Mouse (Mus musculus): ENCODE measurements around the gene Clec4a3. TPM values are rescaled to one million over a fixed set of nuclear protein-coding genes. Genes with fewer than 3 reads are reported as not detected.
"Not testable (repeated sequence)": the region's sequence is repeated elsewhere in the genome, so short reads cannot be mapped to it uniquely, and the experiment has no call there.

Gene Clec4a3
- polyA plus RNA-seq, 1 experiment from 2014 or later = 0.59 TPM

DNA sequence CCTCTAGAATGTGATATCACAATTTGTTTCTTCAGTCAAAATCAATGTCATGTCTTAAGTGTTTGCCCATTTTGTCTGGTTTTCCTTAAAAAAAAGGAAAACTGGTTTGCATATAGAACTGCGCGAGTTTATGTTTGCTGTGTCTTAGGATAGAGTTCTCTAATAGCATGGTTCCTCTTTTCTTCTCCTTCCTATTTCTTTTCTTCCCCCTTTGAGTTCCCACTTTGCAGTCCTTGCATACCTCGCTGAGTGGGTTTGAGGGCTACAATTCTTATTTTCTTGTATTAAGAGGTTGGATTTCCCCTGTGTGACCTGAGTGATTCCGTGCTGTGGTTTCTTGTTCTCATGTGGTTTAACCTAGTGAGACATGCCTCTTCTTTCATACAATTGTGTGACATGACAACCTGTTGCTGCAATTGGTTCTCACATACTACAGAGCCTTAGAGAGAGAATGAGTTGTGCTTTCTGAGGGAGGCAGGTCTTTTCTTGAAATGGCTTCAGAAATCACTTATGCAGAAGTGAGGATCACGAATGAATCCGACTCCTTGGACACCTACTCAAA is 37.6 kb downstream of the Clec4a3 start, which contains the start of gene Clec4a4:
Gene Clec4a4, plus strand, starts transcription at position 492 of the 562 bp plus-strand sequence.
- Histone ChIP-seq H3K4me3 (ENCODE audit: low read depth, low read length) (no peak within 1 kb of the TSS), H3K9ac (replicated peaks; ENCODE audit: low read length) (no peak within 1 kb of the TSS), H3K4me1 (ENCODE audit: control insufficient read depth, insufficient read depth, low read length) (no peaks in the 10 kb centered on the region), H3K27me3 (ENCODE audit: control insufficient read depth, insufficient read depth, low read length) (no peaks in the 10 kb centered on the region), H3K4me2 (ENCODE audit: low read depth, low read length) (no peak within 1 kb of the TSS), H3K27ac (replicated peaks; ENCODE audit: low read depth, low read length) (no peak within 1 kb of the TSS), H3K36me3 (replicated peaks; ENCODE audit: control insufficient read depth, insufficient read depth, low read depth, low read length) (no peaks in the 10 kb centered on the region), H3K9me3 (replicated peaks; ENCODE audit: control insufficient read depth, low read length) (no peaks in the 10 kb centered on the region)
- ATAC-seq (replicated peaks; ENCODE audit: insufficient number of reproducible peaks, low FRiP score, low TSS enrichment, low read depth) (no peak), DNase-seq (ENCODE audit: low spot score) (no peak)
- WGBS = 85% methylated on average over 6 of the region's 6 CpGs

GRCm38 (mm10) chr6:123004696-123005095 is 52.4 kb downstream of the Clec4a3 start:
- not testable (repeated sequence) for H3K9me3 ChIP-seq (replicated peaks; ENCODE audit: control insufficient read depth, low read length); H3K9ac ChIP-seq (replicated peaks; ENCODE audit: low read length); H3K4me2 ChIP-seq (ENCODE audit: low read depth, low read length); H3K27ac ChIP-seq (replicated peaks; ENCODE audit: low read depth, low read length); DNase-seq (ENCODE audit: low spot score); H3K27me3 ChIP-seq (ENCODE audit: control insufficient read depth, insufficient read depth, low read length); H3K4me3 ChIP-seq (ENCODE audit: low read depth, low read length); ATAC-seq (replicated peaks; ENCODE audit: insufficient number of reproducible peaks, low FRiP score, low TSS enrichment, low read depth); H3K4me1 ChIP-seq (ENCODE audit: control insufficient read depth, insufficient read depth, low read length); H3K36me3 ChIP-seq (replicated peaks; ENCODE audit: control insufficient read depth, insufficient read depth, low read depth, low read length)
- WGBS = 84% methylated on average over 2 of the region's 2 CpGs

DNA sequence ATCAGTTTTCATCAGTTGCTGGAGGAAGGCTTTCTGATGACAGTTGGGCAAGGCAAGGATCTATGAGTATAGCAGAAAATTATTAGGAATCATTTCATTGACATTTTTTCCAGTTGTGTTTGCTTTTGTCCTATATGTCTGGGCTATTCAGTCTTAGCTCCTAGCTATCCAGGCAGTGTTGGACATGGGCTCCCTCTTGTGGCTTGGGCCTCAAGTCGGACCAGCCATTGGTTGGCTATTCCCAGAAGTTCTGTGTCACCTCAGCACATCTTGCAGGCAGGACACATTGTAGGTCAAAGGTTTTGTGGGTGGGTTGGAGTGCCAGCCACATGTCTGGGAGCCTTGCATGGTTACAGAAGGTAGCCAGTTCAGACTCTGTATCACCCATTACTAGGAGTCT is 53.3 kb downstream of the Clec4a3 start:
- H3K27ac ChIP-seq (replicated peaks; ENCODE audit: low read depth, low read length) = no peak overlapping the region
- H3K36me3 ChIP-seq (replicated peaks; ENCODE audit: control insufficient read depth, insufficient read depth, low read depth, low read length) = no peaks in the 10 kb centered on the region
- no peaks in the 10 kb centered on the region; the same call in 1 of the 2 replicates for H3K9me3 ChIP-seq (replicated peaks; ENCODE audit: control insufficient read depth, low read length)
- DNase-seq (ENCODE audit: low spot score) (no peak), ATAC-seq (replicated peaks; ENCODE audit: insufficient number of reproducible peaks, low FRiP score, low TSS enrichment, low read depth) (no peak)
- no peak overlapping the region for H3K4me3 ChIP-seq (ENCODE audit: low read depth, low read length)
- H3K27me3 ChIP-seq (ENCODE audit: control insufficient read depth, insufficient read depth, low read length) = no peaks in the 10 kb centered on the region
- WGBS = 69% methylated on average over 1 of the region's 1 CpGs
- no peak overlapping the region for H3K9ac ChIP-seq (replicated peaks; ENCODE audit: low read length)
- H3K4me2 ChIP-seq (ENCODE audit: low read depth, low read length) = no peak overlapping the region
- H3K4me1 ChIP-seq (ENCODE audit: control insufficient read depth, insufficient read depth, low read length) = no peaks in the 10 kb centered on the region

Other genes starting within 250 kb of the Clec4a3 start
- 0.13 and 0.14 TPM in 2 replicates for gene Nanog, start 245.0 kb upstream of the Clec4a3 start, polyA plus RNA-seq (2014; fragmentation: Nextera tagmentation; extraction: Ambion mirVana)
- 32.7 and 35.1 TPM in 2 replicates for gene Slc2a3, start 150.9 kb upstream of the Clec4a3 start, polyA plus RNA-seq (2014; fragmentation: Nextera tagmentation; extraction: Ambion mirVana)
- 4.0 TPM in 2 replicates for gene Foxj2, start 132.6 kb upstream of the Clec4a3 start, polyA plus RNA-seq (2014; fragmentation: Nextera tagmentation; extraction: Ambion mirVana)
- gene C3ar1, start 96.4 kb upstream of the Clec4a3 start, polyA plus RNA-seq (2014; fragmentation: Nextera tagmentation; extraction: Ambion mirVana) = 1.9 and 2.3 TPM in 2 replicates
- gene Necap1, start 78.0 kb upstream of the Clec4a3 start, polyA plus RNA-seq (2014; fragmentation: Nextera tagmentation; extraction: Ambion mirVana) = 67.0 and 67.6 TPM in 2 replicates
- gene Clec4a1, start 30.7 kb upstream of the Clec4a3 start, polyA plus RNA-seq (2014; fragmentation: Nextera tagmentation; extraction: Ambion mirVana) = 1.4 and 2.0 TPM in 2 replicates
- gene Clec4a4, start 37.9 kb downstream of the Clec4a3 start, polyA plus RNA-seq (2014; fragmentation: Nextera tagmentation; extraction: Ambion mirVana) = not detected in 2 replicates
- gene Clec4b1, start 97.4 kb downstream of the Clec4a3 start, polyA plus RNA-seq (2014; fragmentation: Nextera tagmentation; extraction: Ambion mirVana) = not detected in 2 replicates
- 1.1 and 2.0 TPM in 2 replicates for gene Clec4a2, start 153.9 kb downstream of the Clec4a3 start, polyA plus RNA-seq (2014; fragmentation: Nextera tagmentation; extraction: Ambion mirVana)
- gene Clec4b2, start 220.4 kb downstream of the Clec4a3 start, polyA plus RNA-seq (2014; fragmentation: Nextera tagmentation; extraction: Ambion mirVana) = not detected in 2 replicates